In the genomic region with DNA sequence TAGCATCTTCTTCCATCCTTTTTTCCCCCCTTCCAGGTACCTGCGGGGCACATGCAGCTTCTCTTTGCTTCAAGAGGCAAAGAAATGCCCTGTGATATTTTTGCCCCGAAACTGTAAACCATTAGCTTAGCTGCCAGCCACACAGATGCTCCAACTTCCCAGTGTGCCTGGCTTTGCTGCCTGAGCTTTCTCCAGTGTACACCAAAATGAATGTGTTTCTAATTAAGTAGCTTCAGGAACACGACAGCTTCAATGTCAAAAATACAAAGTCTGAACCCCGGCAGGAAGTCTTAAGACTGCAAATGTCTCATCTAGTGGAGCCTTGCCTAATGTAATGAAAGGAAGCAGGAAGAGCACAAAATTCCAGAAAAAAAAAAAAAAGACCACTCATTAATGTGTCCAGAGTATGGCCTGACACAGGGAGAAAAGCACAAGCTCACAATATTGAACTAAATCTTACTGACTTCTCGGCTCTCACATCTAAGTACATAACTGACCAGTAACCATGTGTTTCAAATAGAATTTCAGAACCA, we compare ENCODE assay signal across 14 mouse cellular contexts.
DNase-seq lines count a peak whose midpoint lies in the region; ATAC-seq lines count a peak whose summit lies in the region.
"Had no signal": no experiment of that assay in that cellular context is flagged by ENCODE, and none has a peak within 500 bp of the region (broad histone marks: within the 10 kb centered on the region; RNA-seq: fewer than 3 reads in every experiment).

No protein-coding gene starts in this region.

- 47% methylated on average over 5 of the region's 5 CpGs for WGBS in forebrain, embryonic 10.5 days
- WGBS in forebrain, embryonic 11.5 days: 53% methylated on average over 5 of the region's 5 CpGs
- WGBS in embryonic facial prominence, embryonic 11.5 days: 15% methylated on average over 5 of the region's 5 CpGs
- 62% methylated on average over 5 of the region's 5 CpGs for WGBS in heart, embryonic 10.5 days

- peaks cover 62% of the 10 kb centered on the region for H3K4me1 ChIP-seq in forebrain, embryonic 10.5 days
- no peaks in the 10 kb centered on the region; the same call in 1 of the 2 replicates for H3K4me1 ChIP-seq in forebrain, embryonic 11.5 days (replicated peaks; ENCODE audit: control insufficient read depth, insufficient read depth, low read length)
- H3K4me1 ChIP-seq in embryonic facial prominence, embryonic 11.5 days (ENCODE audit: control insufficient read depth, insufficient read depth, low read length): peaks cover 3% of the 10 kb centered on the region; the same call in 1 of the 2 replicates
- no peaks in the 10 kb centered on the region for H3K4me1 ChIP-seq in heart, embryonic 10.5 days

- H3K9ac ChIP-seq in forebrain, embryonic 11.5 days (ENCODE audit: low read length): no peak overlapping the region
- no peak overlapping the region for H3K9ac ChIP-seq in embryonic facial prominence, embryonic 11.5 days (replicated peaks; ENCODE audit: low read length)
- H3K9ac ChIP-seq: midbrain, embryonic 12.5 days; neural tube, embryonic 15.5 days had no signal

- no peaks in the 10 kb centered on the region for H3K9me3 ChIP-seq in forebrain, embryonic 10.5 days
- no peaks in the 10 kb centered on the region for H3K9me3 ChIP-seq in forebrain, embryonic 11.5 days (ENCODE audit: control insufficient read depth, low read length)
- H3K9me3 ChIP-seq in embryonic facial prominence, embryonic 11.5 days (replicated peaks; ENCODE audit: control insufficient read depth, low read length): no peaks in the 10 kb centered on the region
- H3K9me3 ChIP-seq in heart, embryonic 10.5 days: no peaks in the 10 kb centered on the region
- H3K9me3 ChIP-seq: midbrain, embryonic 12.5 days; neural tube, embryonic 15.5 days had no signal

- peak overlapping the region; percentile 35; the same call in 1 of the 2 replicates for H3K27ac ChIP-seq in forebrain, embryonic 10.5 days
- no peak overlapping the region for H3K27ac ChIP-seq in forebrain, embryonic 11.5 days (ENCODE audit: low read depth, low read length)
- no peak overlapping the region for H3K27ac ChIP-seq in embryonic facial prominence, embryonic 11.5 days (replicated peaks; ENCODE audit: low read depth, low read length)
- no peak overlapping the region for H3K27ac ChIP-seq in heart, embryonic 10.5 days
- H3K27ac ChIP-seq: midbrain, embryonic 12.5 days; neural tube, embryonic 15.5 days had no signal

- no peaks in the 10 kb centered on the region for H3K27me3 ChIP-seq in forebrain, embryonic 10.5 days (ENCODE audit: poor library complexity, severe bottlenecking)
- no peaks in the 10 kb centered on the region for H3K27me3 ChIP-seq in forebrain, embryonic 11.5 days (ENCODE audit: control insufficient read depth, insufficient read depth, low read length)
- H3K27me3 ChIP-seq in embryonic facial prominence, embryonic 11.5 days (ENCODE audit: control insufficient read depth, insufficient read depth, low read length): no peaks in the 10 kb centered on the region
- H3K27me3 ChIP-seq in heart, embryonic 10.5 days (ENCODE audit: insufficient read depth, poor library complexity, severe bottlenecking): no peaks in the 10 kb centered on the region
- H3K27me3 ChIP-seq: midbrain, embryonic 12.5 days; neural tube, embryonic 15.5 days had no signal

- ATAC-seq in forebrain, embryonic 11.5 days (replicated peaks; ENCODE audit: low FRiP score): no peak
- no peak for ATAC-seq in embryonic facial prominence, embryonic 11.5 days (replicated peaks; ENCODE audit: insufficient number of reproducible peaks, low FRiP score, low TSS enrichment, low read depth)
- ATAC-seq: activated CD4-positive, CD25-positive, alpha-beta regulatory T cell, adult 4 months; intestine, embryonic 16.5 days had no signal

- DNase-seq in forebrain, embryonic 10.5 days (ENCODE audit: extremely low spot score, low spot score): no peak
- no peak for DNase-seq in forebrain, embryonic 11.5 days (ENCODE audit: low spot score)
- DNase-seq in layer of hippocampus, adult 11-12 months (ENCODE audit: low spot score): peak; percentile 21
- no peak for DNase-seq in layer of hippocampus, postnatal 36 days
- peak; percentile 78 for DNase-seq in embryonic facial prominence, embryonic 11.5 days (ENCODE audit: low spot score)
- peak; percentile 21 to 24 for DNase-seq in kidney, postnatal 36 days
- no peak for DNase-seq in adrenal gland, adult 2 months
- DNase-seq in heart, embryonic 10.5 days (ENCODE audit: low spot score): no peak
- DNase-seq: heart, postnatal 14 days; right cerebral cortex, postnatal 25 days had no signal

- H3K36me3 ChIP-seq in forebrain, embryonic 10.5 days (replicated peaks): no peaks in the 10 kb centered on the region
- H3K36me3 ChIP-seq in forebrain, embryonic 11.5 days (ENCODE audit: control insufficient read depth, insufficient read depth, low read length): no peaks in the 10 kb centered on the region
- no peaks in the 10 kb centered on the region for H3K36me3 ChIP-seq in embryonic facial prominence, embryonic 11.5 days (replicated peaks; ENCODE audit: control insufficient read depth, insufficient read depth, low read depth, low read length)
- H3K36me3 ChIP-seq in heart, embryonic 10.5 days: no peaks in the 10 kb centered on the region
- H3K36me3 ChIP-seq: midbrain, embryonic 12.5 days; neural tube, embryonic 15.5 days had no signal

- H3K4me2 ChIP-seq in forebrain, embryonic 11.5 days (ENCODE audit: low read depth, low read length, severe bottlenecking): no peak overlapping the region
- no peak overlapping the region for H3K4me2 ChIP-seq in embryonic facial prominence, embryonic 11.5 days (ENCODE audit: low read depth, low read length)
- H3K4me2 ChIP-seq: midbrain, embryonic 12.5 days; neural tube, embryonic 15.5 days had no signal

- H3K4me3 ChIP-seq in forebrain, embryonic 10.5 days: no peak overlapping the region
- H3K4me3 ChIP-seq in forebrain, embryonic 11.5 days (ENCODE audit: low read depth, low read length): no peak overlapping the region
- no peak overlapping the region for H3K4me3 ChIP-seq in embryonic facial prominence, embryonic 11.5 days (ENCODE audit: low read depth, low read length)
- H3K4me3 ChIP-seq in heart, embryonic 10.5 days: no peak overlapping the region
- H3K4me3 ChIP-seq: midbrain, embryonic 12.5 days; neural tube, embryonic 15.5 days had no signal

Comparison
In these comparisons a context has a peak if more than half of its experiments do, and no peak if none do; other contexts are left out.
1. DNase-seq: peak in layer of hippocampus, adult 11-12 months (single experiment), embryonic facial prominence, embryonic 11.5 days (single experiment) and kidney, postnatal 36 days (2 of 2); none in forebrain, embryonic 10.5 days (single experiment), forebrain, embryonic 11.5 days (single experiment), layer of hippocampus, postnatal 36 days (0 of 2), adrenal gland, adult 2 months (single experiment) and heart, embryonic 10.5 days (single experiment).